Comparison of ENCODE assay signal across 11 mouse cellular contexts in genomic region chr16:95260693-95261092, GRCm38 (mm10). TPM values are rescaled to one million over a fixed set of nuclear protein-coding genes. Genes with fewer than 3 reads are reported as not detected.
"Had no signal": no experiment of that assay in that cellular context is flagged by ENCODE, and none has a peak within 500 bp of the region (broad histone marks: within the 10 kb centered on the region; RNA-seq: fewer than 3 reads in every experiment).

No protein-coding gene starts in this region.

- H3K27me3 ChIP-seq: neural tube, embryonic 15.5 days had no signal

- H3K4me3 ChIP-seq: limb, embryonic 13.5 days; midbrain, embryonic 10.5 days; myocyte; neural tube, embryonic 15.5 days had no signal

- H3K9ac ChIP-seq: limb, embryonic 13.5 days; liver, embryonic 14.5 days; neural tube, embryonic 15.5 days had no signal

- H3K27ac ChIP-seq: liver, embryonic 14.5 days; midbrain, embryonic 10.5 days; neural tube, embryonic 15.5 days had no signal

- H3K4me2 ChIP-seq: limb, embryonic 13.5 days; neural tube, embryonic 15.5 days had no signal

- DNase-seq: lung, postnatal 14 days; midbrain, embryonic 14.5 days; right cerebral cortex, adult 18-20 months; right cerebral cortex, postnatal 25 days; thymus, postnatal 36 days had no signal

- H3K4me1 ChIP-seq: midbrain, embryonic 10.5 days; neural tube, embryonic 15.5 days had no signal

- H3K36me3 ChIP-seq: limb, embryonic 13.5 days; midbrain, embryonic 10.5 days; neural tube, embryonic 15.5 days had no signal

- H3K9me3 ChIP-seq: limb, embryonic 13.5 days; midbrain, embryonic 10.5 days; neural tube, embryonic 15.5 days had no signal

RNA-seq across cellular contexts. Expression of gene Kcnj15, which starts 3.3 kb away (rescaled TPM):
- total RNA-seq: megakaryocyte, adult 5-6 weeks had no signal
- polyA plus RNA-seq: midbrain, embryonic 14.5 days had no signal
